Mouse (Mus musculus) MEL (cell line): Measurements from ENCODE around the gene Cbln3. TPM values are rescaled to one million over a fixed set of nuclear protein-coding genes. Genes with fewer than 3 reads are reported as not detected.

ENCODE experiments used
- DNase-seq: peaks from one replicate; pipeline ENCODE4 v3.0.0; 2011; ENCODE audit warnings: low read depth, low spot score
- H3K27ac ChIP-seq: 2 replicates; pipeline ENCODE4 v1.5.1; 2012; ENCODE audit warnings: low read depth, mild to moderate bottlenecking, control low read depth, low read length, moderate library complexity; ENCODE audit not compliant: control insufficient read depth
- H3K27me3 ChIP-seq, 2 experiments: fragments of 150-350 bp in 1 of 2; sonication (generic) in 1 of 2; 2 replicates each; pipeline ENCODE4 v1.6.1; 2012; ENCODE audit warnings: low read length in 2 of 2, mild to moderate bottlenecking in 2 of 2, improper control_type of control experiment in 1 of 2, moderate library complexity in 1 of 2; ENCODE audit not compliant: insufficient read depth in 2 of 2, control insufficient read depth in 1 of 2
- H3K36me3 ChIP-seq, 2 experiments: 2 replicates each; pipeline ENCODE4 v1.6.1; 2012 to 2014; ENCODE audit warnings: low read length in 2 of 2, improper control_type of control experiment in 1 of 2, inconsistent platforms in 1 of 2, mild to moderate bottlenecking in 1 of 2; ENCODE audit not compliant: insufficient read depth in 2 of 2, control insufficient read depth in 1 of 2
- H3K4me1 ChIP-seq, 2 experiments: fragments of 150-350 bp in 1 of 2; sonication (generic) in 1 of 2; 2 replicates each; pipeline ENCODE4 v1.6.1; 2012; ENCODE audit warnings: low read length in 2 of 2, improper control_type of control experiment in 1 of 2, mild to moderate bottlenecking in 1 of 2; ENCODE audit not compliant: insufficient read depth in 2 of 2, control insufficient read depth in 1 of 2
- H3K4me3 ChIP-seq, 2 experiments: fragments of 150-350 bp in 1 of 2; sonication (generic) in 1 of 2; 2 replicates each; pipeline ENCODE4 v1.5.1; 2012; ENCODE audit warnings: low read depth in 2 of 2, low read length in 2 of 2, mild to moderate bottlenecking in 2 of 2, moderate library complexity in 2 of 2, control low read depth in 1 of 2, improper control_type of control experiment in 1 of 2; ENCODE audit not compliant: control insufficient read depth in 1 of 2, insufficient read depth in 1 of 2
- H3K79me2 ChIP-seq: 2 replicates; pipeline ENCODE4 v1.6.1; 2012; ENCODE audit warnings: mild to moderate bottlenecking, low read length, moderate library complexity; ENCODE audit not compliant: control insufficient read depth, poor library complexity, insufficient read depth
- H3K9ac ChIP-seq: 2 replicates; pipeline ENCODE4 v1.6.1; 2012; ENCODE audit warnings: low read depth, mild to moderate bottlenecking, control low read depth, low read length, moderate library complexity; ENCODE audit not compliant: control insufficient read depth, poor library complexity, severe bottlenecking
- H3K9me3 ChIP-seq: fragments of 150-350 bp; sonication (generic); replicated peaks from 2 replicates; pipeline ENCODE4 v1.6.1; 2012; ENCODE audit warnings: mild to moderate bottlenecking, low read length, improper control_type of control experiment, moderate library complexity; ENCODE audit not compliant: insufficient read depth
- BHLHE40 ChIP-seq: IDR thresholded peaks from 2 replicates; pipeline ENCODE4 v1.6.1; 2012; ENCODE audit warnings: low read depth, mild to moderate bottlenecking, inconsistent platforms, low read length, improper control_type of control experiment, borderline replicate concordance
- CHD1 ChIP-seq: IDR thresholded peaks from 2 replicates; pipeline ENCODE4 v1.6.1; 2012; ENCODE audit warnings: low read depth, mild to moderate bottlenecking, inconsistent platforms, low read length, improper control_type of control experiment
- EP300 ChIP-seq, 2 experiments: IDR thresholded peaks; 2 replicates each; pipeline ENCODE4 v1.6.1; 2011; ENCODE audit warnings: improper control_type of control experiment in 2 of 2, low read length in 2 of 2, low read depth in 1 of 2, mild to moderate bottlenecking in 1 of 2
- ETS1 ChIP-seq: IDR thresholded peaks from 2 replicates; pipeline ENCODE4 v1.6.1; 2012; ENCODE audit warnings: low read depth, mild to moderate bottlenecking, inconsistent platforms, low read length, improper control_type of control experiment, moderate library complexity
- GABPA ChIP-seq: IDR thresholded peaks from 2 replicates; pipeline ENCODE4 v1.6.1; 2012; ENCODE audit warnings: low read depth, mild to moderate bottlenecking, inconsistent platforms, low read length, improper control_type of control experiment, moderate library complexity
- GATA1 ChIP-seq: IDR thresholded peaks from 2 replicates; pipeline ENCODE4 v1.6.1; 2011; ENCODE audit warnings: low read depth, low read length, improper control_type of control experiment
- JUND ChIP-seq: IDR thresholded peaks from 2 replicates; pipeline ENCODE4 v1.6.1; 2011; ENCODE audit warnings: low read depth, mild to moderate bottlenecking, improper control_type of control experiment, low read length
- KAT2A ChIP-seq: conservative IDR thresholded peaks from 2 replicates; pipeline ENCODE4 v1.6.1; 2012; ENCODE audit warnings: low read depth, low read length, improper control_type of control experiment, inconsistent platforms
- MAFK ChIP-seq: IDR thresholded peaks from 2 replicates; pipeline ENCODE4 v1.6.1; 2011; ENCODE audit warnings: low read depth, mild to moderate bottlenecking, low read length, improper control_type of control experiment, borderline replicate concordance
- MAX ChIP-seq: IDR thresholded peaks from 2 replicates; pipeline ENCODE4 v1.6.1; 2011; ENCODE audit warnings: low read length, improper control_type of control experiment
- MEF2A ChIP-seq: IDR thresholded peaks from 2 replicates; pipeline ENCODE4 v1.6.1; 2014; ENCODE audit warnings: low read depth, mild to moderate bottlenecking, inconsistent platforms, low read length, improper control_type of control experiment; ENCODE audit not compliant: poor library complexity, insufficient replicate concordance, severe bottlenecking; ENCODE audit errors: extremely low read depth
- MXI1 ChIP-seq: IDR thresholded peaks from 2 replicates; pipeline ENCODE4 v1.6.1; 2011; ENCODE audit warnings: mild to moderate bottlenecking, low read depth, low read length, improper control_type of control experiment
- NRF1 ChIP-seq: IDR thresholded peaks from 2 replicates; pipeline ENCODE4 v1.6.1; 2014; ENCODE audit warnings: low read depth, mild to moderate bottlenecking, inconsistent platforms, low read length, improper control_type of control experiment, moderate library complexity; ENCODE audit not compliant: poor library complexity, insufficient read depth, severe bottlenecking
- POLR2A ChIP-seq, 2 experiments: IDR thresholded peaks; 2 replicates each; pipeline ENCODE4 v1.6.1; 2011 to 2012; ENCODE audit warnings: low read length in 2 of 2, mild to moderate bottlenecking in 2 of 2, control low read depth in 1 of 2, improper control_type of control experiment in 1 of 2, low read depth in 1 of 2, moderate library complexity in 1 of 2; ENCODE audit not compliant: control insufficient read depth in 1 of 2, insufficient read depth in 1 of 2, poor library complexity in 1 of 2
- POLR2AphosphoS2 ChIP-seq: IDR thresholded peaks from 2 replicates; pipeline ENCODE4 v1.6.1; 2011; ENCODE audit warnings: low read length, improper control_type of control experiment
- POLR2AphosphoS5 ChIP-seq: IDR thresholded peaks from 2 replicates; pipeline ENCODE4 v1.6.1; 2012; ENCODE audit warnings: low read depth, borderline replicate concordance, mild to moderate bottlenecking, inconsistent platforms, low read length, moderate library complexity, mixed read lengths
- RAD21 ChIP-seq: IDR thresholded peaks from 2 replicates; pipeline ENCODE4 v1.6.1; 2011; ENCODE audit warnings: mild to moderate bottlenecking, low read depth, low read length, improper control_type of control experiment
- TAL1 ChIP-seq: IDR thresholded peaks from 2 replicates; pipeline ENCODE4 v1.6.1; 2012; ENCODE audit warnings: mild to moderate bottlenecking, inconsistent platforms, low read length, moderate library complexity, mixed read lengths
- TBP ChIP-seq: IDR thresholded peaks from 2 replicates; pipeline ENCODE4 v1.8.0; 2011; ENCODE audit warnings: low read depth, low read length, improper control_type of control experiment
- TCF12 ChIP-seq: IDR thresholded peaks from 2 replicates; pipeline ENCODE4 v1.6.1; 2014; ENCODE audit warnings: low read depth, mild to moderate bottlenecking, inconsistent platforms, low read length, improper control_type of control experiment, moderate library complexity
- UBTF ChIP-seq: IDR thresholded peaks from 2 replicates; pipeline ENCODE4 v1.6.1; 2012; ENCODE audit warnings: low read depth, mild to moderate bottlenecking, inconsistent platforms, low read length, improper control_type of control experiment, moderate library complexity, borderline replicate concordance; ENCODE audit not compliant: insufficient read depth
- USF2 ChIP-seq, 2 experiments: IDR thresholded peaks; 2 replicates each; pipeline ENCODE4 v1.6.1; 2011 to 2012; ENCODE audit warnings: improper control_type of control experiment in 2 of 2, low read length in 2 of 2, borderline replicate concordance in 1 of 2, inconsistent platforms in 1 of 2, low read depth in 1 of 2, mild to moderate bottlenecking in 1 of 2; ENCODE audit not compliant: insufficient read depth in 1 of 2
- ZC3H11A ChIP-seq: IDR thresholded peaks from 2 replicates; pipeline ENCODE4 v1.6.1; 2012; ENCODE audit warnings: low read depth, mild to moderate bottlenecking, inconsistent platforms, low read length, improper control_type of control experiment
- ZKSCAN1 ChIP-seq: IDR thresholded peaks from 2 replicates; pipeline ENCODE4 v1.6.1; 2012; ENCODE audit warnings: low read depth, mild to moderate bottlenecking, inconsistent platforms, low read length, improper control_type of control experiment, moderate library complexity
- ZMIZ1 ChIP-seq: IDR thresholded peaks from 2 replicates; pipeline ENCODE4 v1.6.1; 2012; ENCODE audit warnings: low read depth, mild to moderate bottlenecking, inconsistent platforms, low read length, improper control_type of control experiment, moderate library complexity
- ZNF384 ChIP-seq: IDR thresholded peaks from 2 replicates; pipeline ENCODE4 v1.6.1; 2012; ENCODE audit warnings: low read depth, mild to moderate bottlenecking, inconsistent platforms, low read length, improper control_type of control experiment
- polyA plus RNA-seq, 2 experiments: library from polyadenylated mRNA; stranded (reverse) in 1 of 2; unstranded in 1 of 2; fragments of >175 nt in 1 of 2; fragments of >200 nt in 1 of 2; gene quantifications; 2 replicates each; pipeline versions ENCODE4 v1.2.1 to v1.2.4; 2012; ENCODE audit warnings: low replicate concordance in 2 of 2, low read depth in 1 of 2; ENCODE audit not compliant: insufficient read length in 2 of 2, insufficient read depth in 1 of 2, missing spikeins in 1 of 2
- total RNA-seq: library from RNA; depleted of rRNA; stranded (reverse); fragments of 300-350 nt; gene quantifications from 2 replicates; pipeline ENCODE4 v1.2.3, GENCODE M21; 2012

Gene Cbln3
- total and polyA plus RNA-seq, 3 experiments, result 0.19 TPM; not detected in 2

DNA sequence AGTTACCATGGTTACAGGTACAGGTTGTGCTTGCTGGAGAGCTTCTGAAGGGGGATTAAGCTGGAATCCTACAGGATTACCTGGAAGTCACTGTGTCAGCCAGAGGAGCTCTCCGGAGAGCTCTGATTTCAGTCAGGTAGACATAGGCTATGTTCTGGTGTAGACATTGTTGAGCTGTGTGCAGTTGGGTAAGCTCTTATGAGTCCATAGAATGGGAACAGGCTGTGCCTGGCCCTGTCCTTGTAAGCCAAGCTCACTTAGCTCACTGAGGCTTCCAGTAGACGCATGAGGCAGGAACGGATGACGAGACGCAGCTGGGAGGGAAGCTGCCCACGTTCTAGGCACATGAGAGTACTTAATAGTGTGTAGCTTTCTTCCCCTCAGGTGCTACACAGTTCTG lies 22.0 kb downstream of the Cbln3 start:
- Histone ChIP-seq H3K27me3 (peaks cover 5 to 17% of the 10 kb centered on the region in 2 experiments), H3K4me1 (no peaks in the 10 kb centered on the region), H3K4me3 (no peak overlapping the region), H3K27ac (no peak overlapping the region), H3K9ac (no peak overlapping the region), H3K79me2 (no peaks in the 10 kb centered on the region), H3K36me3 (no peaks in the 10 kb centered on the region), H3K9me3 (no peaks in the 10 kb centered on the region)
- no peak for DNase-seq
- TF ChIP-seq TCF12 (no peak), MAFK (no peak), POLR2AphosphoS2 (no peak), KAT2A (no peak), POLR2AphosphoS5 (no peak), ETS1 (no peak), BHLHE40 (no peak), ZMIZ1 (no peak)

DNA sequence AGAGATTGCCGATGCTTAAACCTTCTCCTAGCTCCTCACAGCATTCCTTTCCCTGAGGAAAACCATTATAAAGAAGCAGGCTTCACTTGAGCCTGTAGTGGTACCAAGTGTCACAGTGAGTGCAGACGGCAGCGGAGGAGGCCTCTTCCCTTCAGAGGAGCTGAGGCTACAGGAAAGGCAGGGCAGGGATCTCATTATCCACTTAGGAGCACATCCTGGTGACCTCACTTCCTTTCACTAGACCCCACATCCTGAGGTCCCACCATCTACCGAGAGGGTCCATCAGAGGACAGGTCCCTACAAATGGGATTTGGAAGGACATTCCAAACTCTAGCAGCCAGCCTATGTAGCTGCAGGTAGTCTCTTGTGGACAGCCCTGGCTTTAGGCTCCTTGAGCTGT lies 26.6 kb downstream of the Cbln3 start:
- H3K9ac ChIP-seq, result no peak overlapping the region
- no peaks in the 10 kb centered on the region for H3K9me3 ChIP-seq
- H3K4me1 ChIP-seq, result no peaks in the 10 kb centered on the region
- H3K27ac ChIP-seq, result no peak overlapping the region
- no peaks in the 10 kb centered on the region for H3K36me3 ChIP-seq
- H3K27me3 ChIP-seq, result peaks cover 5 to 26% of the 10 kb centered on the region in 2 experiments
- H3K4me3 ChIP-seq, result no peak overlapping the region
- TF ChIP-seq TBP (no peak), RAD21 (no peak), GABPA (no peak), NRF1 (no peak), GATA1 (no peak), JUND (no peak), EP300 (IDR thresholded peaks at IDR 0.05; ENCODE audit: low read depth in 1 of 2, low read length in 2 of 2) (no peak)
- no peak for DNase-seq
- H3K79me2 ChIP-seq, result no peaks in the 10 kb centered on the region

DNA sequence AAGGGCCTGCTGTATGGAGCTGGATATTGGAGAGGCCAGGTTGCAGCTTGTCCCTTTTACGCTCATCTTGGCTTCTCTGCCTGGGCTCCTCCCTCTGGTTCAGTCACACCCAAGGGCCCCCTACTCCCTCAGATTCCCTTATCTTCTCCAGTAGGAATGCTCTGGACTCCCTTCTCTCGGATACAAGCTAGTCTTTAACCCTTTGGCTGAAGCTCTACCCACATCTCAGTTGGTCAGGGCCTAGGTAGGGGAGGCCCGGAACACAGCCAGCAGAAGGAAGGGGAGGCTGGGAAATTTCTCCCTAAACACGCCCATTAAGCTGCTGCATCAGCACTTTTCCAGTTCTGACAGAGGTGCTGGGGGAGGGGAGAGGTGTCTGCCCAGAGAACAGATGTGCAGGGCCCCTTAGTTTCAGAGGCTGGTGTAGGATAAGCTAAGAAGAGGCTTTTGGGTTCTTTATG lies 29.1 kb downstream of the Cbln3 start:
- no peak for DNase-seq
- Histone ChIP-seq H3K27me3 (peaks cover 7 to 22% of the 10 kb centered on the region in 2 experiments), H3K9ac (no peak overlapping the region), H3K79me2 (no peaks in the 10 kb centered on the region), H3K36me3 (no peaks in the 10 kb centered on the region), H3K4me1 (no peaks in the 10 kb centered on the region), H3K4me3 (no peak overlapping the region), H3K27ac (no peak overlapping the region), H3K9me3 (no peaks in the 10 kb centered on the region)
- no peak for TF ChIP-seq UBTF
- no peak for TF ChIP-seq ZNF384
- no peak for TF ChIP-seq ZKSCAN1
- no peak for TF ChIP-seq MEF2A
- no peak for TF ChIP-seq ZC3H11A
- TF ChIP-seq MAX, result no peak
- no peak for TF ChIP-seq USF2 (IDR thresholded peaks at IDR 0.05; ENCODE audit: borderline replicate concordance in 1 of 2, insufficient read depth in 1 of 2, low read depth in 1 of 2, low read length in 2 of 2)
- TF ChIP-seq POLR2A (IDR thresholded peaks at IDR 0.05; ENCODE audit: control insufficient read depth in 1 of 2, insufficient read depth in 1 of 2, low read depth in 1 of 2, low read length in 2 of 2, poor library complexity in 1 of 2), result no peak
- no peak for TF ChIP-seq TAL1
- TF ChIP-seq CHD1, result no peak
- TF ChIP-seq KAT2A, result no peak
- no peak for TF ChIP-seq POLR2AphosphoS2
- TF ChIP-seq MXI1, result no peak
